Mouse (Mus musculus) ES-CJ7 (cell line): ENCODE measurements around the gene Calhm2.
A peak's percentile ranks its signal among the peaks of the same experiment; 100 is the strongest.

Experiments used
- DNase-seq: peaks from one replicate; pipeline ENCODE4 v3.0.0; 2011; ENCODE audit warnings: low read depth, low spot score

Gene Calhm2

DNA sequence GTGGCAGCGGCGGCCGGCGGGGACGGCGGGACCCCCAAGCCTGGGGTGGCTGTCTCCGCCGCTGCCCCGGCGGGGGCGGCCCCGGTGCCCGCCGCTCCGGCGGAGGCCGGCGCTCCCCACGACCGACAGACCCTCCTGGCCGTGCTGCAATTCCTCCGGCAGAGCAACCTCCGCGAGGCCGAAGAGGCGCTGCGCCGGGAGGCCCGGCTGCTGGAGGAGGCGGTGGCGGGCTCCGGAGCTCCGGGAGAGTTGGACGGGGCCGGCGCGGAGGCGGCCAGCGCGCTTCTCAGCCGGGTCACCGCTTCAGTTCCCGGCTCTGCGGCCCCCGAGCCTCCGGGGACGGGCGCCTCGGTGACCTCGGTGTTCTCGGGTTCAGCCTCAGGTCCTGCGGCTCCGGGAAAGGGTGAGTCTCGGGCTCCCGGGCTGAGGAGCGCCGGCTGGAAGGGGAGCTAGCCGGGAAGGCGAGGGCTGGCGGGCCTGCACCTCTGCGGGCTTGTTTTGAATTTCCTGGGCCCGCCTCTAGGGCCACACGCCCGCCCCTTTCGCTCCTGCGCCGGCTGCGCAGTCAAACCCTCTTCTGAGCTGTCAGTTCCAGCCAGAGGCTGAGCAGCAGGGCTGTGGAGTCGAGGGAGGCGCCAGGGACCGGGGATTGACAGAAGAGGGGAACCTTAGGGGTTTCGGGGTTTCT, 70.0 kb downstream of the Calhm2 start:
- peak; percentile 75 for DNase-seq

- DNase-seq = peak; percentile 99
Observed at GRCm38 (mm10) chr19:47067096-47067882, 70.8 kb downstream of the Calhm2 start, which contains the start of gene Taf5. Gene Taf5, plus strand, starts transcription at chr19:47067746.

GRCm38 (mm10) chr19:47065860-47066259, 72.2 kb downstream of the Calhm2 start:
- no peak for DNase-seq

DNA sequence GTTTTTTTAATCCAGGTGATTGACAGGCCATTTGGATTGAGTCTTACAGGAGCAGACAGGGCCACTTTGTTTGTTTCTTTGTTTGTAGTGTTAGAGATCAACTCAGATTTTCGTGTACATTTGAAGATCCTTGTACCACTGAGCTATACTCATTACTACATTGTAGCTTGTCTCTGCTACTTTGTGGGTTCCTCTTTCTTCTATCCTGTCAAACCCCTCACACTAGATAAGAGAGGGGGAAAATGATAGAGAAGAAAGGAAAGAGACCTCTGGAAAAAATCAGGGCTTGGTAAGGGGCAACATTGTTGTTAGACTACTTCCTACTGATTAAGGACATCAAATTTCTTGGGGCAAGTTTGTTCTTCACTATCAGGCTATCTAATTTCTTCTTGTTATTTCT, 80.4 kb downstream of the Calhm2 start:
- DNase-seq = no peak
